Mouse (Mus musculus) stomach, postnatal 0 days (tissue): ENCODE data around the gene Lmo7. TPM values are rescaled to one million over a fixed set of nuclear protein-coding genes. Genes with fewer than 3 reads are reported as not detected.

ENCODE experiments used
- ATAC-seq: fragments of 200-750 bp; cut with Nextera tagmentation; 2 replicates; pipeline ENCODE4 v1.8.0; 2017; ENCODE audit not compliant: low FRiP score, low TSS enrichment
- DNase-seq: peaks from one replicate; pipeline ENCODE4 v3.0.0-alpha.2; 2016; ENCODE audit warnings: low spot score
- H3K27ac ChIP-seq: fragments of 300-500 bp; sonication (generic); replicated peaks from 2 replicates; pipeline ENCODE4 v1.5.1; 2014; ENCODE audit warnings: mild to moderate bottlenecking, control low read depth
- H3K27me3 ChIP-seq: fragments of 300-500 bp; sonication (generic); 2 replicates; pipeline ENCODE4 v1.6.1; 2014; ENCODE audit warnings: low read length; ENCODE audit not compliant: control insufficient read depth, insufficient read depth
- H3K36me3 ChIP-seq: fragments of 300-500 bp; sonication (generic); 2 replicates; pipeline ENCODE4 v1.6.1; 2014; ENCODE audit warnings: low read length, mixed read lengths; ENCODE audit not compliant: control insufficient read depth, insufficient read depth
- H3K4me1 ChIP-seq: fragments of 300-500 bp; sonication (generic); replicated peaks from 2 replicates; pipeline ENCODE4 v1.6.1; 2014; ENCODE audit warnings: antibody characterized with exemption; ENCODE audit not compliant: control insufficient read depth, insufficient read depth
- H3K4me2 ChIP-seq: fragments of 300-500 bp; sonication (generic); replicated peaks from 2 replicates; pipeline ENCODE4 v1.6.1; 2014; ENCODE audit warnings: low read depth, mild to moderate bottlenecking, control low read depth, moderate library complexity
- H3K4me3 ChIP-seq: fragments of 300-500 bp; sonication (generic); 2 replicates; pipeline ENCODE4 v1.5.1; 2014; ENCODE audit warnings: low read depth, low read length, control low read depth
- H3K9ac ChIP-seq: fragments of 300-500 bp; sonication (generic); 2 replicates; pipeline ENCODE4 v1.6.1; 2014; ENCODE audit warnings: mild to moderate bottlenecking, low read length, control low read depth, mixed read lengths
- H3K9me3 ChIP-seq: fragments of 300-500 bp; sonication (generic); 2 replicates; pipeline ENCODE4 v1.6.1; 2016; ENCODE audit warnings: low read length; ENCODE audit not compliant: control insufficient read depth
- CTCF ChIP-seq: IDR thresholded peaks from 2 replicates; pipeline ENCODE4 v1.5.1; 2016; ENCODE audit warnings: antibody characterized with exemption, low read depth, mild to moderate bottlenecking, moderate library complexity
- EP300 ChIP-seq: optimal IDR thresholded peaks from 2 replicates; pipeline ENCODE3; 2016; ENCODE audit warnings: antibody characterized with exemption
- WGBS: fragments of 180-500 bp; shearing (Covaris S2); extraction: QIAGEN DNeasy Blood & Tissue Kit; methylation state at CpG from one replicate; pipeline ENCODE4 v1.1.7; 2014; 5-methylcytosine and 5-hydroxymethylcytosine counted together
- polyA plus RNA-seq: library from polyadenylated mRNA; unstranded; fragments of >200 nt; fragmentation: Nextera tagmentation; extraction: Ambion mirVana; gene quantifications from 2 replicates; pipeline ENCODE4 v1.2.1, GENCODE M21; 2015

The Lmo7 gene
- polyA plus RNA-seq, 1 experiment from 2014 or later = 20.4 TPM

DNA sequence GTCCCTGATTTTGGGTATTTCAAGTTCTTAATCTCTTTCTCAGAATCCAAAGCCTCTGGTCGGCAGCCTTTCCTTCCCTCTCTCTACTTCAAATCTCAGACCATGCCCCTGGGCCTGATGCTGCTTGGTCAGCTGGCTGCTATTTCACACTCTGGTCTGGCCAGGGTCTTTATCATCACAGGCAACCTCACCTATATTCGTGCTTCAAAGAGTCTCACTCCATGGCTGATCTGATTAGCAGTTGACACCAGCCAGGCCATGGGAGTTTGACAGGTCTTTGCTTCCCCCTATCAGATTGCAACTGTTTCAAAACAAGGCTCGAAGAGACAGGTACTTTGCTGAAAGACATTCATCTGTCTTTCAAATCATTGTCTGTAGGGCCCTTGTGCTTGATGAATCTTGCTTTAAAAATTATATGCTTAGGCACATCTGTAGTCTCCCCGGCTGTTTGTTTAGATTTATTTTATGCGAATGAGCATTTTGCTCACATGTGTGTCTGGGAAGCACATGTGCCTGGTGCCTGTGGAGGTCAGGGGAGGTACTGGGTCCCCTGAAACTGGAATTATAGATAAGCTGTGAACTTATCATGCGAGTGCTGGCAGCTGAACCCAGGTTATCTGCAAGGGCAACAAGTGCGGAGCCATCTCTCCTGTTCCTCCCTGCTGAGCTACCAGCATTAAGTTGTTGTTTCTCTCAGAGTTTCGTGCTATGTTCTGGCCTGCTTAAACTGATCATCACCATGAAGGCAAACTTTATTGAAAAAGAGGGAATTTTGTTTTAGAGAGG is 116.5 kb downstream of the Lmo7 start:
- DNase-seq (no peak), ATAC-seq (no peak)
- Histone ChIP-seq H3K27me3 (no peaks in the 10 kb centered on the region), H3K27ac (no peak overlapping the region), H3K9me3 (no peaks in the 10 kb centered on the region), H3K4me1 (no peaks in the 10 kb centered on the region), H3K36me3 (no peaks in the 10 kb centered on the region), H3K4me3 (no peak overlapping the region), H3K4me2 (no peak overlapping the region), H3K9ac (no peak overlapping the region)
- WGBS = 62% methylated on average over 8 of the region's 8 CpGs
- TF ChIP-seq CTCF = no peak
- no peak for TF ChIP-seq EP300

DNA sequence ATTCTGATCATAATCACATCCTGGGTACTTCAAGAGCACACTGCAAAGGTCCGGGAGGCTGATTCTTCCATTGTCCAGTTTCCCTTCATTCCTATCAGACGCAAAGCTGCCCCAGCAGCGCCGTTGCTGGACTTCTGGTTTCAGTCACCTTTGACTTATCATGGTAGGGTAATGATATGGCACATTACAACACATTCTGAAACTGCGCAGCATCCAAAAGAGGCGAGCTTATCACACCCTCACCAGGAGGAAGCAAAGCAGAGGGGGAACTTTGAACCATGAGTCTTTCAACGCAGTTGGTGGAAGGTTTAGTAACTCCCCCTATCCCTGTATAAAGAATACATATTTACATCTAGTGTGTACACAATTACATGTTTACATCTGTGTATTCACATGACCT is 117.8 kb downstream of the Lmo7 start:
- 67% methylated on average over 7 of the region's 7 CpGs for whole genome bisulfite sequencing
- Histone ChIP-seq H3K9ac (no peak overlapping the region), H3K4me2 (no peak overlapping the region), H3K9me3 (no peaks in the 10 kb centered on the region), H3K4me3 (no peak overlapping the region), H3K4me1 (no peaks in the 10 kb centered on the region), H3K27me3 (no peaks in the 10 kb centered on the region), H3K27ac (0 out of 2 replicates have a peak overlapping the region, but pooled peaks have one; percentile 45), H3K36me3 (no peaks in the 10 kb centered on the region)
- DNase-seq = no peak
- TF ChIP-seq EP300 = no peak
- no peak for TF ChIP-seq CTCF
- peak; percentile 81 for ATAC-seq

DNA sequence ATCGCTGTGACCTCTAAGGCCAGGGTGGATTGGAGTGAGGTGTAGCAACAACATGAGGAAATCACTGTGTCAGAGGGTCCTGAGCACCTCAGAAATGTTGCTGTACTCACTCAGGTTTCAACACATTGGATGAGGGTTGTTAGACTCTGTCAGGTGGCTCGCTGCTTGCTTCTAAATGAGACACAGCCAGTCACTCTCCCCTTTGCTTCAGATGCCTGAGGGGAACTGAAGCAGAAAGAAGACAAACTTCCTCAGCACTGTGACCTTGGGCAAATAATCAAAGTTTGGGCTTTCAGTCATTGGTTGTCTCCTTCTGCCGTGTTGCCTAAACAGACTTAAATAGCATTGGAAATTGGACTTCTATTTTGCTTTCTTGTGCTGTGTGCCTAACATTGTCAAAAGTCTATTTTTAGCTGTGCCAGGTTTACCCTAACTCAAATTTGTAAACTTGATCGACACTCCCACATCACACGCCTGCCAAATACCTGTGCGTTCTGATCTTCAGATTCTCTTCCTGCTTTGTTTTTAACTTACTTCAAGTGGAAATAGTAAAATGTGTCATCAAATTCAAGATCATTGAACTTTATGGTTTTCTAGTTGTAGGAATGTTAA is 122.9 kb downstream of the Lmo7 start:
- 63% methylated on average over 6 of the region's 6 CpGs for WGBS
- H3K9ac ChIP-seq = no peak overlapping the region
- H3K4me2 ChIP-seq = no peak overlapping the region
- no peaks in the 10 kb centered on the region for H3K27me3 ChIP-seq
- no peaks in the 10 kb centered on the region for H3K4me1 ChIP-seq
- no peaks in the 10 kb centered on the region for H3K36me3 ChIP-seq
- TF ChIP-seq CTCF = no peak
- no peak for TF ChIP-seq EP300
- DNase-seq (no peak), ATAC-seq (no peak)
- no peaks in the 10 kb centered on the region for H3K9me3 ChIP-seq
- H3K27ac ChIP-seq = no peak overlapping the region
- H3K4me3 ChIP-seq = no peak overlapping the region

DNA sequence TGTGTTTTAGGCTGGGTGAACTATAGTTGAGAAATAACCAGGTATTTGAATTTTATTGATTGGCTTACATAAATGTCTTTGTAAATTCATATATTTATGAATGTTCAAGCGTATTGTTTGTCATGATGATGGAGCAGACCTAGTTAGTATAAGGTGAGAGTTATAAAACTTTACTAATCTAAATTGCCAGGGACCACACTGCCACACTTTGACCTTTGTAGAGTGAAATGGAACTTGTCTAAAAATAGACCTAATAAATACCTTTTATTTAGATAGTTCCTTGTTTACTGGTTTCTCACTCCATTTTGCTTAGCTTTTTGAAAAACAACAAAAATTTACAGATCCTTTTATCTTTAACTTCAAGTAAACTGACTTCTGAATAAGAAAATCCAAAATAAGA is 123.5 kb downstream of the Lmo7 start:
- Histone ChIP-seq H3K36me3 (no peaks in the 10 kb centered on the region), H3K4me2 (no peak overlapping the region), H3K27me3 (no peaks in the 10 kb centered on the region), H3K4me1 (no peaks in the 10 kb centered on the region), H3K9ac (no peak overlapping the region), H3K27ac (no peak overlapping the region), H3K4me3 (no peak overlapping the region), H3K9me3 (no peaks in the 10 kb centered on the region)
- TF ChIP-seq EP300 (no peak), CTCF (no peak)
- no peak for ATAC-seq
- DNase-seq = no peak
- WGBS = 84% methylated on average over 1 of the region's 1 CpGs

DNA sequence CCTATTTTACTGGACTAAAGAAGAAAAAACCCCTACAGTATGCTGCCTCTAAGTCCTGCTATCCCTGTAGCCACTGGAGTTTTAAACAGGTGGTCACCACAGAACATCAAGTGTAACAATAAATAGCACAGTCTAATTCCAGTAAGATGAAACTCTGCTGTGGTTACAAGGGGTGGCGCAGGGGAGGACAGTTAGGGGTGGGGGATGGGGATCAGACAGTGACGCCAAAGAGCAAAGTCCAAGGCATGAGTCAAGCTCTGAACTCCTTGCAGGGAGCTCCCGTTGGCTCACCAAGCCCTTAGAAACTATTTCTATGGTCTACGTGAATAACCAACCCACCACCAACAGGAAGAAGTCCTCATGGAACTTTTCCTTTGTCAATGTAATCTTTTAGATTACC is 124.0 kb downstream of the Lmo7 start:
- WGBS = 42% methylated on average over 4 of the region's 4 CpGs
- H3K4me2 ChIP-seq = no peak overlapping the region
- DNase-seq = peak; percentile 83
- H3K9ac ChIP-seq = no peak overlapping the region
- peak; percentile 92 for ATAC-seq
- H3K9me3 ChIP-seq = no peaks in the 10 kb centered on the region
- TF ChIP-seq EP300 (no peak), CTCF (no peak)
- H3K27ac ChIP-seq = no peak overlapping the region
- H3K27me3 ChIP-seq = no peaks in the 10 kb centered on the region
- H3K4me1 ChIP-seq = no peaks in the 10 kb centered on the region
- H3K4me3 ChIP-seq = no peak overlapping the region
- H3K36me3 ChIP-seq = no peaks in the 10 kb centered on the region

DNA sequence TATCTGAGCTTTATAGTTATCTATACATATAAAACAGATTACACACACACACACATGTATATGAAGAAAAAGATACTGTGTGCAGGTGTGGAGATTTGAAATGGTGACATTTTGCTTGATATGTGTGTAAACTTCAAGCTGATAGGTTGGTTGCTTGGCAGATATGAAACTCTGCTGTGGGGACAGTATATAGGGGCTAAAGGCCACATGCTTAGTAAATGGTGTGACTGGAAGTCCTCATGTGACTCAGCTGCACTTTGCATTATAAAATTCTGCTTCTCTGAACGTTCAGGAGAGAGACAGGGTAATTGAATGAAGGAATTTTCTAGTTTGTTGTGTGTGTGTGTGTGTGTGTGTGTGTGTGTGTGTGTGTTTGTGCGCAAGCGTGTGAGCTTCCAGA is 124.5 kb downstream of the Lmo7 start:
- no peaks in the 10 kb centered on the region for H3K36me3 ChIP-seq
- no peaks in the 10 kb centered on the region for H3K27me3 ChIP-seq
- no peak overlapping the region for H3K4me2 ChIP-seq
- WGBS = 75% methylated on average over 3 of the region's 3 CpGs
- H3K9ac ChIP-seq = no peak overlapping the region
- TF ChIP-seq EP300 = no peak
- TF ChIP-seq CTCF = no peak
- no peak overlapping the region for H3K4me3 ChIP-seq
- H3K9me3 ChIP-seq = no peaks in the 10 kb centered on the region
- ATAC-seq (peak; percentile 87), DNase-seq (no peak)
- no peaks in the 10 kb centered on the region for H3K4me1 ChIP-seq
- H3K27ac ChIP-seq = peak overlapping the region; percentile 53; the same call in 1 of the 2 replicates
